Mouse (Mus musculus) cerebellum, adult 8-10 months (tissue): Measurements from ENCODE around the gene AI593442.

Experiments used
- DNase-seq: peaks from one replicate; pipeline ENCODE4 v3.0.0; 2022

The AI593442 gene

GRCm38 (mm10) chr9:52679362-52679947 is at the start of gene AI593442:
AI593442 (minus strand) TSS chr9:52679780.
- peak; percentile 4 for DNase-seq

- no peak for DNase-seq
Measured at GRCm38 (mm10) chr9:52728806-52729205, 49.2 kb upstream of the AI593442 start.

- no peak for DNase-seq
Measured at GRCm38 (mm10) chr9:52722626-52723025, 43.0 kb upstream of the AI593442 start.

- DNase-seq = no peak
Measured at GRCm38 (mm10) chr9:52719562-52719961, 40.0 kb upstream of the AI593442 start.

- DNase-seq = no peak
Measured at GRCm38 (mm10) chr9:52680036-52680435, 456 bp upstream of the AI593442 start.

GRCm38 (mm10) chr9:52678839-52679215 is 753 bp downstream of the AI593442 start:
- DNase-seq = no peak

- DNase-seq = peak; percentile 7
Measured at GRCm38 (mm10) chr9:52678179-52678838, 1.3 kb downstream of the AI593442 start.

- DNase-seq = no peak
Measured at GRCm38 (mm10) chr9:52676587-52676986, 3.0 kb downstream of the AI593442 start.

- DNase-seq = no peak
Measured at GRCm38 (mm10) chr9:52675937-52676336, 3.6 kb downstream of the AI593442 start.

GRCm38 (mm10) chr9:52661422-52661821 is 18.2 kb downstream of the AI593442 start:
- DNase-seq = no peak

- DNase-seq = no peak
Measured at GRCm38 (mm10) chr9:52650341-52650951, 29.1 kb downstream of the AI593442 start.

- DNase-seq = no peak
Measured at GRCm38 (mm10) chr9:52645312-52645711, 34.3 kb downstream of the AI593442 start.

- DNase-seq = no peak
Measured at GRCm38 (mm10) chr9:52644626-52645025, 35.0 kb downstream of the AI593442 start.

GRCm38 (mm10) chr9:52644156-52644555 is 35.4 kb downstream of the AI593442 start:
- no peak for DNase-seq

- no peak for DNase-seq
Measured at GRCm38 (mm10) chr9:52635991-52636390, 43.6 kb downstream of the AI593442 start.

- no peak for DNase-seq
Measured at GRCm38 (mm10) chr9:52623926-52624325, 55.7 kb downstream of the AI593442 start.
